Mouse (Mus musculus) kidney, postnatal 0 days (tissue): ENCODE results near the gene Slfn1. TPM values are rescaled to one million over a fixed set of nuclear protein-coding genes. Genes with fewer than 3 reads are reported as not detected.

Experiments used
- ATAC-seq: fragments of 200-750 bp; cut with Nextera tagmentation; replicated peaks from 2 replicates; pipeline ENCODE4 v1.8.0; 2017; ENCODE audit warnings: low read depth, moderate number of reproducible peaks, moderate TSS enrichment, moderate library complexity; ENCODE audit not compliant: low FRiP score
- DNase-seq: peaks from one replicate; pipeline ENCODE4 v3.0.0-alpha.2; 2016; ENCODE audit warnings: low spot score
- H3K27ac ChIP-seq: fragments of 300-500 bp; sonication (generic); 2 replicates; pipeline ENCODE4 v1.5.1; 2014; ENCODE audit warnings: mild to moderate bottlenecking
- H3K27me3 ChIP-seq: fragments of 300-500 bp; sonication (generic); 2 replicates; pipeline ENCODE4 v1.6.1; 2014; ENCODE audit warnings: low read length, mixed read lengths; ENCODE audit not compliant: insufficient read depth
- H3K36me3 ChIP-seq: fragments of 300-500 bp; sonication (generic); 2 replicates; pipeline ENCODE4 v1.6.1; 2014; ENCODE audit warnings: low read length, mixed read lengths; ENCODE audit not compliant: insufficient read depth
- H3K4me1 ChIP-seq: fragments of 300-500 bp; sonication (generic); replicated peaks from 2 replicates; pipeline ENCODE4 v1.6.1; 2014; ENCODE audit warnings: antibody characterized with exemption, low read length, mixed read lengths; ENCODE audit not compliant: insufficient read depth
- H3K4me2 ChIP-seq: fragments of 300-500 bp; sonication (generic); 2 replicates; pipeline ENCODE4 v1.6.1; 2014; ENCODE audit warnings: mild to moderate bottlenecking, low read length, moderate library complexity, mixed read lengths
- H3K4me3 ChIP-seq: fragments of 300-500 bp; sonication (generic); replicated peaks from 2 replicates; pipeline ENCODE4 v1.5.1; 2014; ENCODE audit warnings: low read depth, low read length
- H3K9ac ChIP-seq: fragments of 300-500 bp; sonication (generic); 2 replicates; pipeline ENCODE4 v1.6.1; 2014; ENCODE audit warnings: low read depth, low read length
- H3K9me3 ChIP-seq: fragments of 300-500 bp; sonication (generic); replicated peaks from 2 replicates; pipeline ENCODE4 v1.6.1; 2016; ENCODE audit warnings: low read length, inconsistent platforms, mixed read lengths
- CTCF ChIP-seq: IDR thresholded peaks from 2 replicates; pipeline ENCODE4 v1.5.1; 2016; ENCODE audit warnings: antibody characterized with exemption, low read depth, mild to moderate bottlenecking, moderate library complexity
- WGBS: fragments of 180-500 bp; shearing (Covaris S2); extraction: QIAGEN DNeasy Blood & Tissue Kit; methylation state at CpG from one replicate; pipeline ENCODE4 v1.1.7; 2014; 5-methylcytosine and 5-hydroxymethylcytosine counted together
- polyA plus RNA-seq: library from polyadenylated mRNA; unstranded; fragments of >200 nt; fragmentation: Nextera tagmentation; extraction: Ambion mirVana; gene quantifications from 2 replicates; pipeline ENCODE4 v1.2.1, GENCODE M21; 2015

Slfn1 gene
- polyA plus RNA-seq: 0.66 and 0.91 TPM in 2 replicates

- Histone ChIP-seq H3K27me3 (no peaks in the 10 kb centered on the region), H3K36me3 (no peaks in the 10 kb centered on the region), H3K4me3 (no peak within 1 kb of the TSS), H3K4me1 (no peaks in the 10 kb centered on the region), H3K27ac (no peak within 1 kb of the TSS), H3K9ac (no peak within 1 kb of the TSS), H3K9me3 (no peaks in the 10 kb centered on the region), H3K4me2 (no peak within 1 kb of the TSS)
- DNase-seq (no peak), ATAC-seq (no peak)
- TF ChIP-seq CTCF: no peak
- WGBS: 84% methylated on average over 13 of the region's 13 CpGs
Observed at GRCm38 (mm10) chr11:83116597-83117227, at the start of gene Slfn1. Gene Slfn1, plus strand, starts transcription at chr11:83116849.

- Histone ChIP-seq H3K4me3 (no peak overlapping the region), H3K4me1 (no peaks in the 10 kb centered on the region), H3K27me3 (no peaks in the 10 kb centered on the region), H3K9me3 (no peaks in the 10 kb centered on the region), H3K36me3 (no peaks in the 10 kb centered on the region), H3K4me2 (no peak overlapping the region), H3K9ac (no peak overlapping the region), H3K27ac (no peak overlapping the region)
- WGBS: 79% methylated on average over 4 of the region's 4 CpGs
- peak; percentile 40; the same call in 1 of the 2 replicates for TF ChIP-seq CTCF
- ATAC-seq: no peak
- no peak for DNase-seq
Observed at GRCm38 (mm10) chr11:83067982-83068694, 48.5 kb upstream of the Slfn1 start.

- no peak for DNase-seq
- no peaks in the 10 kb centered on the region for H3K9me3 ChIP-seq
- H3K4me2 ChIP-seq: no peak overlapping the region
- TF ChIP-seq CTCF: no peak
- H3K27me3 ChIP-seq: no peaks in the 10 kb centered on the region
- H3K4me3 ChIP-seq: no peak overlapping the region
- H3K9ac ChIP-seq: no peak overlapping the region
- 76% methylated on average over 15 of the region's 15 CpGs for WGBS
- no peaks in the 10 kb centered on the region for H3K36me3 ChIP-seq
- no peaks in the 10 kb centered on the region for H3K4me1 ChIP-seq
- no peak for ATAC-seq
- H3K27ac ChIP-seq: no peak overlapping the region
Observed at GRCm38 (mm10) chr11:83070321-83070970, 46.2 kb upstream of the Slfn1 start.

DNA sequence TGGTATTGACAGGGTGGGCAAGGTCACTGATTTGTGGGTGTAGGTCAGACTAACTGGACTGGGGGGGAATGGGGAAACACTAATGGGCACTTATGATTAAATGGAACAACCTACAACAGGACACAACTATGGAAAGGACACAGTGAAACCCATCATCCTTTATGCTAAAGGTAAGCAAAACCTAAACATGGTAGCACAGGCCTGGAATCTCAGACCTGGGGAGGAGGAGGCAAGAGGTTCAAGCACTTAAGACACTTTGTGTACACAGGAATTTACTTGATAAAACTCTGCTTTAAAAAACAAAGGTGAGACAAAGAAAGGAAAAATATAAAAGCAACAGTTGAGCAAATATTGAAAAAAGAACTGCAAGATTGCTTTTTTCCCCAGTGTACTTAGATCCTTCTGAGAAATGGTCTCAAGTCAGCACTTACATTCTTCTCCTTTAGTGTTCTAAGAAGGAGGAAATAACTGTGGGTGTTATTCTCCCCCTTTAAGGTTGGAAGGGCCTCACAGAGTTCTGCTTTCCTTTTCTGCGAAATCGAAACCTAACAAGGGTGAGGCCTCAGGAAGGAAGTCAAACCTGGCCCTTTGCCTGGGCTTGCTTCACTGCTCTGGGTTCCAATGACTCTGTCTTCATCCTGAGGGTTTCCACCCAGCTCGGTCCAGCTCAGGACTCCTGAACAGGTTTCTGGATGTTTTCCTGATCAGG, 38.8 kb upstream of the Slfn1 start:
- H3K9ac ChIP-seq: no peak overlapping the region
- H3K4me1 ChIP-seq: no peaks in the 10 kb centered on the region
- H3K27ac ChIP-seq: peak overlapping the region; percentile 77
- H3K4me2 ChIP-seq: no peak overlapping the region
- no peaks in the 10 kb centered on the region for H3K27me3 ChIP-seq
- H3K36me3 ChIP-seq: no peaks in the 10 kb centered on the region
- ATAC-seq (peak; percentile 54; the same call in 1 of the 2 replicates), DNase-seq (peak; percentile 87)
- H3K4me3 ChIP-seq: no peak overlapping the region
- 23% methylated on average over 3 of the region's 3 CpGs for WGBS
- no peaks in the 10 kb centered on the region for H3K9me3 ChIP-seq
- TF ChIP-seq CTCF: no peak

DNA sequence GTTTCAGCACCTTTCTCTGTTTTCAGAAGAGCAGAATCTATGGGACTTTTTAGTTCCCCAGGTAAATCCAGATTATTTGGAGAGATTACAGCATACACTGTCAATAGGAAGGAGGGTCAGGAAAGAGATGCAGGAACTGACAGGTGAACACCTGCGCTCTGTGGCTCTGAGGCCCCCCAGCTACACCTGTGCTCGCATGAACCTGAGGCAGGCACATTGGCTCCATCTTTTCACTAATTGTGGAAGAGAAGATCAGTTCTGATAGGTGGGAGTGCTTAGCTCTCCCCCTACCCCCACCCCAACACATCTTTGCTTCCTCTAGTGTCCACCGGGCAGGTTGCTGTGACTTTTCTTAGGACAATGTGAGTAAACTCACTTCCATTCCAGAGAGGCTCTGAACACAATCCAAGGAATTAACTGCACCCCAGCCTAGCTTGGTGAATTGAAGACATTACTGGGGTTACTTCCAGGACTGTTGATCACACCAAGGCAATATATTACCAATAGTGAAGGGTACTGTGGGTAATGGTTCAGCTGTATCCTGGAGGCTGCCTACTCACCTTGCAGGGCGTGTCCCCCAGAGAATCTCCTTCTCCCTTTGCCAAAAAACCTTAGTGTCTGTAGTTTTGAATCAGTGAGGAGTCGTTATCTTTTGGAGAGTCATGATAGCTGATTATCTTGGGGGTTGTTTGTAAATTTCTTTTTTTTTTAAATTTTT, 38.1 kb upstream of the Slfn1 start:
- Histone ChIP-seq H3K9ac (no peak overlapping the region), H3K27me3 (no peaks in the 10 kb centered on the region), H3K4me3 (no peak overlapping the region), H3K4me2 (no peak overlapping the region), H3K27ac (peak overlapping the region; percentile 77), H3K9me3 (no peaks in the 10 kb centered on the region), H3K4me1 (no peaks in the 10 kb centered on the region), H3K36me3 (no peaks in the 10 kb centered on the region)
- TF ChIP-seq CTCF: no peak
- 79% methylated on average over 5 of the region's 5 CpGs for WGBS
- DNase-seq: no peak
- no peak for ATAC-seq
